Mouse (Mus musculus): Measurements from ENCODE around the gene C130074G19Rik.

Gene C130074G19Rik

DNA sequence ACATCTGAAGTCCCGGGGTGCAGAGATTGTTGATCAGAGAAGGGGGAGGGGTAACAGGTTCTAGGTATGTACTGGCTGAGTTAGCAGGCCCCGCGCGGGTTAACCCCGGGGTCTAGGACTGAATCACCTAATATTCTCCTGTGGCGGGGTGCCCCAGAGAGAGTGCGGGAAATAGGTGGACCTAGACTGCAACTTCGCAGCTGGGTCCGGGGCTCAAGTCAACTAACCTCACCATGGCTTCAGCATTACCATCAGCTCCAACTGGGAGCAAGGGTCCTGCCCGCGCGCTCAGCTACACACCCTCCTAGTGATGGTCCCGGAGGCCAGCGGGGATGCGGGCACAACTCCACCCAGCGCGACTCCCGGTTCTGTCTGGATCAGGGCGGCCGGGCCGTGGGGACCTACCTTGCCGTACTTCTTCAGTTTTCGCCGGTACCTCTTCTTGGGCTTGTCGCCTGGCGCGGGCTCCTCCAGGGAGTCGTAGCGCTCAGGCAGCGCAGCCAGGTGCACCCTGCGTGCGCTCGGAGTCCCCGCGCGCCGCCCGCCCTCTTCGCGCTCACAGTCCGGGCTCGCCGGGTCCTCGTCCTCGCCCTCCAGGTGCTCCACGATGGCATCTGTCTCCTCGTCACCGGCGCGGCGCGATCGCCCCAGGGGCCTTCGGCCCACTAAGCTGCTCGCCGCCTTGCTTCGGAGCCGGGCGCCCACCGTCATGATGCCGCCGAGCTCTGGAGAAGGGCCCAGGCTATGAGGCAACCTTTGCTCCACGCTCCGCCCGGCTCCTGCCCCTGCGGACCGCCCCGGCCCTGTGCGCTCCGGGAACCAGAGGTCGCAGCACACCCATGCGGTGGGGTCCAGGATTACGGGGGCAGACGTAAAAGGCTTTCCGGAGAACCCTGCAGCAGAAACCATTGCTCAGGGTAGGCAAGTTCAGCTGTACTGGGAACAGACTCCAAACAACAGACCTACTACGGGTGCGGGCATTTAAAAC is at the start of gene C130074G19Rik:
C130074G19Rik (minus strand) TSS at position 938 of the 988 bp plus-strand sequence.
- DNase-seq (ENCODE audit: low spot score) = peak; percentile 87

- no peak for DNase-seq (ENCODE audit: low spot score)
Observed at GRCm38 (mm10) chr1:184931097-184931496, 48.1 kb upstream of the C130074G19Rik start.

DNA sequence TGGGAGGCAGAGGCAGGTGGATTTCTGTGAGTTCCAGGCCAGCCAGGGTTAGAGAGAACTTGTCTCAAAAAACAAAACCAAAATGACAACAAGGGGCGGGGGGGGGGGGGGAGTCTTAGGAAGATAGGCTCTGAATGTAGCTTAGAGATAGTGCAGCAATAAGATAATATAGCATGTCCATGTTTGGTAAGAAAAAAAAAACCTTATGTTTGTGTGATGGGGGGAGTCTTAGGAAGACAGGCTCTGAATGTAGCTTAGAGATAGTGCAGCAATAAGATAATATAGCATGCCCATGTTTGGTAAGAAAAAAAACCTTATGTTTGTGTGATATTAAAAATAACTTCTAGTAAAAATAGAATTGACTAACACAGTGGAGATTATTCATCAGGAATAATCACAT is 45.4 kb upstream of the C130074G19Rik start:
- no peak for DNase-seq (ENCODE audit: low spot score)

GRCm38 (mm10) chr1:184927911-184928310 is 44.9 kb upstream of the C130074G19Rik start:
- no peak for DNase-seq (ENCODE audit: low spot score)

DNA sequence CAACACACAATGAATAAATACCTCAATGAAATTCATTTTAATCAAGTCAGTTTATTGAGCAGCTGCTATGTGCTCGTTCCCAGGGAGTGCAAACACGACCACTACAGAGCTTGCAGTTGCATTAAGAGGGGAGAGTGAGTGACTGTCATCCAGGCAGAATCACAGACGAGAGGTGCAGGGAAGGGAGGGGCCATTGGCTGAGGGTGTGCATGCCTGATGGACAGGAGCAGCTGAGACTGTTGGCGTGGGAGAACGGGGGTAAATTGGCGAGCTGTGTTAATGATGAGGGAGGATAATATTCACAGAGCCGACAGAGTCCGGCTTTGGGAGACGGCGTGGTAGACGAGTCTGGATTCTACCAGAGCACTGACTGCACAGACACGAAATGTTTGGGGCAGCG is 39.8 kb upstream of the C130074G19Rik start:
- no peak for DNase-seq (ENCODE audit: low spot score)

DNA sequence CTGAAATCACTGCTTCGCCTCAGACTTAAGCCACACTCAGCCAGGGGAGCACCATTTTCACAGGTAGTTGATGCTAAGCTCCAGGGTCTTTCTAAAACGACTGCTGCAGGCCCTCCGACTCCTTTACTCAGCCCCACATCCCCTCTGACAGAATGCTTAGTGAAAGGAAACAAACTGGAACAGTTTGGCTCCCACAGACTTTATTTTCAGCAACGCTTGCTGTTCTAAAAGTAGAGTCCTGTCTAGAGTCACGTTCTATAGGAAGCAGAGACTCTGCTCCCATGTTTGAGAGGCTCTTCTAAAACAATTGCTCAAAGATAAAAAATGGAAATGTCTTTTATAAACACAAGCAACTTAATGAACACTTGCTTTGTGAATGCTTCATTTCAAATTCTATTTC is 37.0 kb upstream of the C130074G19Rik start:
- DNase-seq (ENCODE audit: low spot score) = no peak

GRCm38 (mm10) chr1:184918227-184918888 is 35.3 kb upstream of the C130074G19Rik start:
- no peak for DNase-seq (ENCODE audit: low spot score)

- DNase-seq (ENCODE audit: low spot score) = no peak
Observed at GRCm38 (mm10) chr1:184912336-184912735, 29.3 kb upstream of the C130074G19Rik start.

GRCm38 (mm10) chr1:184911861-184912260 is 28.8 kb upstream of the C130074G19Rik start:
- DNase-seq (ENCODE audit: low spot score) = no peak

DNA sequence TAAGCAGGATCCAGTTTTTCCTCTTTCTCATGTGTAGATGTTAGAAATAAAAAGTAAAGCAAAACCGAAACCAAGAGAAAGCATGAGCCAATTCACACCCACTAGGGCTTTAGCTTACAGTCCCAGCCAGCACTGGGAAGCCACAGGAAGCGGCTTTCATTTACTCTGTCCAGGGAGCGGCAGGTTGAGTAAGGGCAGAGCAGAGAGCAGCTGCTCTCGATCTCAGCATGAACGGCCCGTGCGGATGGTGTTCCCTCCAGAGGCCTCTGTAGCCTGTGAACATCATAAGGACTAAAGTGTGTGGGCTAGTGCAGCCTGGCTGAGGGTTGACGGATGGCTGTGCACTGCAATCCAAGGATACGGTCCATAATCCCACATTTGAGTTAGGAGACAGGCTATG is 25.5 kb upstream of the C130074G19Rik start:
- no peak for DNase-seq (ENCODE audit: low spot score)

GRCm38 (mm10) chr1:184905904-184906745 is 23.1 kb upstream of the C130074G19Rik start:
- DNase-seq (ENCODE audit: low spot score) = no peak

DNA sequence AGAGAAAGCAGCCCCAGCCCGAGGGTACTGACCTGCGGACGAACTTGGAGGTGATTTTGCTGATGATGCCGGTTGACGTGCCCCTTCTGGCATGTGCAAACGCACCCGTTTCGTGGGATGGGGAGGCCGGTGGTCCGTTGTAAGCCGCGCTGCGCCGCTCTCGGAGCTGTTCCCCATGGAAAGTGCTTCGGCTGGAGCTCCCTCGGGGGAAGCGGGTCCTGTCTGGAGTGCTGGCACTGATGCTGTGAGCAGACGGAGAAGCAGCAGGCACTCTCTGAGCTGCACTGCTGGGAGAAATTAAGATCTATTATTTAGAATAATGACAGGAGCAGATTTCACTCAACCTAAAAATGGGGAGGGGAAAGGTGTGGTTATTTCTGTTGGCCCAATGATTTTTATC is 22.4 kb upstream of the C130074G19Rik start:
- DNase-seq (ENCODE audit: low spot score) = no peak

GRCm38 (mm10) chr1:184903697-184904096 is 20.7 kb upstream of the C130074G19Rik start:
- no peak for DNase-seq (ENCODE audit: low spot score)

DNA sequence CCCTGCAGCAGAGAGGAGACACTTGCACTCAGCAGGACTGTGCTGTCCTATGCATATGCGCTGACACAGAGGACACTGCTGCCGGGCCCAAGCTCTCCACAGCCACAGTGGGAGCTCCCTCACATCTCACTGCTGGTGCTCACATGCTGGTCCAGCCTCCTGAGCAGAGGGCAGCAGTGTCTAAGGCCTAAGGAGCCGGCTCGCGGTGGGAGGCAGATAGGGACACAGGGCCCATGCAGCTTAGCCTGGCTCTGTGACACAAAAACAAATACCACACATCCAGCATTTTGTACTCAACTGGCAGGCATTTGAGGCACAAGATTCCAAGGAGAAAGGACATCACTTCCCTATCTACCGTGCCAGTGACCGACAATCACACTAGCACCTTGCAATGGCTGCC is 19.9 kb upstream of the C130074G19Rik start:
- no peak for DNase-seq (ENCODE audit: low spot score)

GRCm38 (mm10) chr1:184897350-184897749 is 14.3 kb upstream of the C130074G19Rik start:
- no peak for DNase-seq (ENCODE audit: low spot score)

DNA sequence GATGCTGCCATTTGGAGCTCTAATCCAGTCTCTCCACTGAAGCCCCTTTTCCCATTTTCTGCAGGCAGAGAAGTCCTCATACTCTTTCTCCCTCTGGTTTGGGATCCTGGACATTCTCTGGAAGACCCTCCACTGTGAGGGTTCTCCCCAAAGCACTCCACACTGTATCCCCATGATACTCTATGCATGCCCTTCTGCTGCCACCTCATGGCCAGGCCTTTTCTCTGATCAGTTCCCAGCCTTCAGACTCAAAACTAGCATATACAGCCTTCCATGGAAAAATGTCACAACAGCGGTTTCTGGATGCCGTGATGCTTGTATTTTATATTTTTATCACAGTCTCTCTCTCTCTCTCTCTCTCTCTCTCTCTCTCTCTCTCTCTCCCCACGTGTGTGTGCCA is 9.0 kb upstream of the C130074G19Rik start:
- DNase-seq (ENCODE audit: low spot score) = no peak

- no peak for DNase-seq (ENCODE audit: low spot score)
Observed at GRCm38 (mm10) chr1:184889454-184889853, 6.4 kb upstream of the C130074G19Rik start.

DNA sequence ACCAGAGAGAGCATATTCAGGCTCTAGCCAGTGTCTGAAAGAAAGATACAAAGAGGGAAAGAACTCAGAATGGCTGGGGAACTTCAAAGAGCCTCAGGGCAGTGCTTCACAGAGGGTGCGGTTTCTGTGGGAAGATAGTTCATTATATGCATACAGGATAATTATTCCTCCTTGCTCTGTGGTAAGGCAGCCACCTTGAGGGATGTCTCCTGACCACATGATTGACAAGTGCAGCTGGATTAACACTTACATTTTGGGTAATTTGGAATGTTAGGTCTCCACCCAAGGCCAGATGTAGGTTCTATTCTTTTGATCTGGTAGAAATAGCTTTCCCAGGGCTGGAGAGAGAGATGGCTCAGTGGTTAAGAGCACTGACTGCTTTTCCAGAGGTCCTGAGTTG is 3.1 kb upstream of the C130074G19Rik start:
- DNase-seq (ENCODE audit: low spot score) = no peak

- DNase-seq (ENCODE audit: low spot score) = no peak
Observed at GRCm38 (mm10) chr1:184881861-184882260, 1.2 kb downstream of the C130074G19Rik start.

DNA sequence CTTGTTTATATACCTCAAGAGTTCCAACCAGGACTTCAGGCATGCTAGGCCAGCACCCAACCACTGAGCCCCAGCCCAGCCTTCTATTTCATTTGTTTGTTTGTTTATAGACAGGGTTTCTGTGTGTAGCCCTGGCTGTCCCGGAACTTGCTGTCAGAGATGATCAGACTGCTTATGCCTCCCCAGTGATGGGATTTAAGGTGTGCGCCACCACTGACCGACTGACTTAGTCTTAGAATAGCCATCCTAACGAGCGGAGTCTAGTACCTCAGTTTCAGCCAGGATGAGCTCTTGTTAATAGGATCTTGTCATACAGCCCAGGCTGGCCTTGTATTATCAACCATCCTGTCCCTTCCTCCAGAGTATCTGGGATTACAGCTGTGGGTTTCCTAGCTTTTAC is 1.8 kb downstream of the C130074G19Rik start:
- no peak for DNase-seq (ENCODE audit: low spot score)

GRCm38 (mm10) chr1:184878860-184879259 is 4.2 kb downstream of the C130074G19Rik start:
- DNase-seq (ENCODE audit: low spot score) = no peak

GRCm38 (mm10) chr1:184877306-184877705 is 5.7 kb downstream of the C130074G19Rik start:
- no peak for DNase-seq (ENCODE audit: low spot score)
